Mouse (Mus musculus): ENCODE measurements around the gene Lrfn4.

Lrfn4 gene

DNA sequence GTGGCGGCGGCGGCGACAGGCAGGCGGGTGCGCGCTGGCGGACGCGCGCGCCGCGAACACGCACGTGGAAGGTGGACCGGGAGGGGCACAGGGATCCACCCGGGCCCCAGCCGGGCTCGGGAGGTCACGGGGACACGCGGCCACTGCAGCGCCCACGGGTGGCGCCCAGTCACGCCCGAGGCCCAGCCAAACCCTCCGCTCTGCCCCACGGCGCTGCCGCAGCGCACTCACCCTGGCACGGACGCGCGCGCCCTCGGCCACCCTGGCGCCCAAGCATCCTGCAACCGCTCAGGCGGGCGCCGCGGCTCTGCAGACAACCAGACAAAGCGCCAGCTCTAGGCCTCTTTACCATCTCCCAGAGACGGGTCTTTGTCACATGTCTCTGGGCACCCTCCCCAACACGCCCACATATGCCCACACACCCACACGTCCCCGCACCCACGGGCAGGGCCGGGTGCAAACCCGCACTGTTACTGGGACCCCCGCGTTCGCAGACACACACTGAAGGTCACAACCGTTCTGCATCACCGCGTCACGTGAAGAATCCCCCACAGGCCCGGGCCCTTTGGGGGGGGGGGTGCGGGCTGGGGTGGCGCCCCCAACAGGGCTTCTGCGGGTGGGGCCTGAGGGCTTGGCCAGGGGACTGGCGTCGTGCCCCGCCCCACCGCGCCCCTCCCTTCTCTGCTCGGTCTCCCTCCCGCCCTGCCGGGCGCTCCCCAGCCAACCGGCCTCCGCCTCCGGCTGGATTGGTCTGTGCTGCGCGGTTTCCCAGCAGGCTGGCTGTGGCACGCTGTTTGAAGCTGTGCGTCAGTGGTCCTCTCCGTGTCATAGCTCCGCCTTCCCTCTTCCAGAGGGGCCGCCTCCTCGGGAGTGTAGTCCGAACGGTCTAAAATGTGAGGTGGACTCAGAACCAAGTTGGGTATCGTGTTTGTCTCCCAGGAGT is at the start of gene Lrfn4:
Gene Lrfn4 (minus strand): TSS at position 517 of the 943 bp plus-strand sequence.
- DNase-seq (ENCODE audit: low read depth, low spot score) = peak; percentile 94

DNA sequence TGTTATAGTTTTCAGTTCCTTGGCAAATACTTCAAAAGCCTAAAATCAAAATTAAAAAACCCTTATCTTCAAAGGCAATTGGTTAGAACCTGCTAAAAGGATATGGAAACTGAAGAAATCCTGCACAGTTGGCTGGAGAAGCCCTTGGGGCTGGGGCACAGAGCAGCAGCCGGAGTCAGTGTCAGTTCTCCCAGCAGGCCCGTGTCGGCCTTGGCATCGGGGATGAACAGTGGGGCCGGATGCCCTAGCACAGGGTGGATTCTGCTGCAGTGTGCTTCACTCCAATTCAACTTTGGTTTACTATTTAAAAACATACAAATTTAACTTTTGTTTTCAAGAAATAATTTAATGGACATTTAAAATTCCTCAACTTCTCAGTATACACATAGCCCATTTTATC is 42.7 kb upstream of the Lrfn4 start:
- DNase-seq (ENCODE audit: low read depth, low spot score) = no peak

DNA sequence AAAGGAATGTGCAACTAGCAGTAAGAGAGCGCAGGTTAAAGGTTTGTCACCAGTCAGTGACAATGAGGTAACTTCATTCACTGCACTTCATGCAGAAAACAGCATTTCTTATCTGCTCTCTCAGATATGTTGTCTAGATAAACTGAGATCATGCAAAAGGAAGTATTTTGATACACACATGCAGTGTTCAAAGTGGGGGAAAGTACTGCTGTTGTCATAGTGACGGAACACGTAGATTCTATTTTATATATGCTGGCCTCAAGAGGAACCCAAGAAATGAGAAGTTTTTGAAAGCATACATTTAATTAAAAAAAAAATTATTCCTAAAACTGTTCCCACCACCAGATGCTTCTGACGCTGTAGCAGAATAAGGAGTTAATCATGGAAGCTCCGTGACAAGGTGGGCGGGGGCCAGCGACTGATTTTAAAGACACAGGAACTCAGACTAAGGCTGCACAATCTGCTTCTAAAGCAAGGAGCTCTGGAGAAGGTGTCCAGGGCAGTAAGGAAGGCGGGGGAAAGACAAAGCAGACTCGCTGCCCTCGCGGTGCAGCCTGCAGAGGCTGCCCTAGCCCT is 31.5 kb upstream of the Lrfn4 start:
- no peak for DNase-seq (ENCODE audit: low read depth, low spot score)

DNA sequence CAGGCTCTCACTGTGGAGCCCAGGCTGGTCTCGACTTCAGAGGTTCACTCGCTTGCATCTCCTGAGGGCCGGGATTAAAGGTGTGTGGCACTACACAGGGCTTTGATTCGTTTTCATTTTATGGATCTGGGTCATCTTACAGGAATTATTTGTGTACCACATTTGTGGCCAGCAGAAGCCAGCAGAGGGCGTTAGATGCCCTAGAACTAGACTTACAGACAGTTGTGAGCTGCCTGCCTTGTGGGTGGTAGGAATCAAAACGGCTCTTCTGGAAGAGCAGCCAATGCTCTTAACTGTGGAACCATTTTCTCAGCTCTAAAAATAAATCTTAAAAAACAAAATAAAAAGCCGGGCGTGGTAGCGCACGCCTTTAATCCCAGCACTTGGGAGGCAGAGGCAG is 28.8 kb upstream of the Lrfn4 start:
- peak; percentile 23 for DNase-seq (ENCODE audit: low read depth, low spot score)

DNA sequence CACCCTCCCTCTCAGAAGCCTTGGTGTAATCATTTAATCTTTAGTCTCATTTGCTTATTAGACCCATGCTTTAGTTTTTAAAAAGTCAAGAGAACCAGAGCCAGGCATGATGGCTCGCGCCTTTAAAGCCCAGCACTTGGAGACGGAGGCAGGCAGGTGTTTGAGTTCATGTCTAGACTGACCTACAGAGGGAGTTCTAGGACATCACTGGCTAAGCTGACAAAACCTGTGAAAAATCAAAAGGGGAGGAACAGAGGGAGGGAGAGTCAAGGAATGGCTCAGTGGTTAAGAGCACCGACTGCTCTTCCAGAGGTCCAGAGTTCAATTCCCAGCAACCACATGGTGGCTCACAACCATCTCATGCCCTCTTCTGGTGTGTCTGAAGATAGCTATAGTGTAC is 20.5 kb upstream of the Lrfn4 start:
- DNase-seq (ENCODE audit: low read depth, low spot score) = no peak

DNA sequence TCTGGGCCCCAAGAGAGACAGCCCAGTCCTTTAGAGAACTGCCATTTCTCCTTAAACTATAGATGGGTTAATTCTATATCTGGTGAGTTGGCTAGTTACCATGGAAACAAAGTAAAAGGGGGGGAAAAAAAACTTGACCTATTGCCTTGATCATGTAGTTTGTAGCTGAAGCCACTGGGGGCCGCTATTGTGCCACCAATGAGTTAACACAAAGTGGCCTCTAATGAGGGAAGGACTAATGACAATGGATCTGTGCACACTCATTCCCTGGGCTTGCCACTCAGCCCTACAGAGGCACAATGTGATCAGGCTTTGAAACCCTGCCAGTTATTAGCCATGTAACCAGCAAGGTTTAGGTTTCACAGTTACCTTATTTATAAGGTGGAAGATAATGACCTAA is 13.4 kb upstream of the Lrfn4 start:
- DNase-seq (ENCODE audit: low read depth, low spot score) = peak; percentile 76

DNA sequence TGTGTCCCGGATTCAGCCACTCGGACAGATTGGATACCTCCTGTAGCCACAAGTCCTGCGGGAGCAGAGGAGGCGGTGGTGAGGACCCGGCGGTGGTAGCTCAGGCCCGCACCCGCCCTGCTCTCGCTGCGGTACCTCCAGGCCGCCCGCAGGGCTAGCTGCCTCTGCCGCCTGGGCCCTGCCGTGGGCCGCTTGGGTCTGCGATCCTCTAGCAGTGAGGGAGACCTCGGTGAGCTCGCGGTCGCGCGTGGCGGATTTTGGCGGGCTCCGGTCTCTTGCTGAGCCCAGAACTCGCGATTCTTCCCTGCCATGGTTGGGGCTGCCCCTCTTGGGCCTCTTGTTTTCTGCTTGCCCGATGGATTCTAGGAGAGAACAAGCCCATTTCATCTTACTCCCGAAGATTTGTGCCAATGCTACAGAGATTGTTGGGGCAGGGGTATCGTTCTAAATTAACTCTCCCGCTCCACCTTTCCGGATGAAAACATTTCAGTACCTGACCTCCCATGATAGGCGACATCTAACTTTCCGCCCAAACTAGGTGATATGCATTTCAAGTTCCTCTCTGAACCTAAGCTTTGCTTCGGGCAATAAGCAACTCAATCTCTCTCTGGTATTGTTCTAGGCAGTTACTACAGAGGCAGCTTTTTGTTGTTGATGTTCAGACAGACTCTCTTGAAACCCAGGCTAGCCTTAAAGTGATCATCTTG is 10.5 kb upstream of the Lrfn4 start:
- DNase-seq (ENCODE audit: low read depth, low spot score) = no peak

DNA sequence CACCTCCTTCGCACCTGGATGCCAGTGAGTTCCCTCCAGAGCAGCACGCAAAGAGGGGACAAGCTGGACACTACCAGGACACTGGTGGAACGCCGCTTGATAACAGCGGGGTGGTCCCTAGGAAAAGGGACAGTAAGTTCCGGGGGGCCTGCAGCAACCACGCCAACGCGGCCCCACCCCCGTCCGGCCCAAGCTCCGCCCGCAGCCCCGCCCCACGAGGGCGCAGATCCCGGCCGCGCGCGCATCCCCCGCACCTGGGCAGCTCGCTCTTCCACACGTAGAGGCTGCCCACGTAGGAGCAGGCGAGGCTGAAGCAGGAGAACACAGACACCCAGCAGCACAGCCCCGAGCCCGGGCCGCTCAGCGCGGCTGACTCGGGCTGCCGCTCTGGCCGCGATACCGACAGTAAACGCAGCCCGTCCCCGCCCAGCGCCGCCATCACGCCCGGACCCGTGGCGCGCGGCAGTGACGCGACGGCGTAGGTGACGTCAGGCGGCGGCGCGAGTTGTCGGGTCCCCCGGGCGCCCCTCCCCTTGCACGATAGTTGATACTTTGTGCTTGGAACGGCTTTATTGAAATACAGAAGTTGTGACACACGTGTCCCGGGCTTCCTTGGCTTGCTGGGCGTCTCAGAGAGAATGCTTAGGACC is 9.8 kb upstream of the Lrfn4 start, which contains the start of gene Rce1:
Gene Rce1 (minus strand): TSS at position 463 of the 650 bp plus-strand sequence.
- peak; percentile 81 for DNase-seq (ENCODE audit: low read depth, low spot score)

DNA sequence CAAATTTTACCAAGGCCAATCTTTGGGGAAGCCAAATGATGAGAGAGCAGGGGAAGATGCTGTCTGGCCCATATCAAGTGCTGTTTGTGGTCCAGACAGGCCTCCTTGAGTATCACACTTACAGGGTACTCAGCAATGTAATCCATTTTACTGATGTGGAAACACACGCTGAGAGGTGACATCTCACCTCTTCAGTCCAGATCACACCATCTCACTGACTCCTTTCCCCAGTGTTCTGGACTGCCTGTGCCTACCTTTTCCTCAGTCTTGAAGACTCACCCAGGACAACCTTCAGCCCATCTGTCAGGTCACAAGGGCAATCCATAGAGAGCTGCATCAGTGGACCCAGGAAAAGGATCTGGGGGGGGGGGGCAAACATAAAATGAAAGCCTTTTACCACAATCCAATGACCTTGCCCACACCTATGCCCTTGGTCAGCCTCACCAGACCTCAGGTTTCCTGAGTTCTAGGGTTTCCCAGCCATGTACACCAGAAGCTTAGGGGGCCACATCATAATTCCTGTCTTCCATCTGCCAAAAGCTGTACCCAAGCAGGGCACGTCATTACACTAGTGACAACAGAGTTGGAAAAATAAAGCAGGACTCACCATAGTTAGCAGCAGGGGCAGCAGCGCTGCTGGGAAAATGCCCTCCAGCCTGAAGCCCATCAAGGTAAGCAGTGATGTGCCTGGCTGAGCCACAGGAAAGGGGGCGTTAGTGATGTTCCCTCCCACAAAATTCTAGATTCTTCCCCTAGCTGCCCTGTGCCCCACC is 9.1 kb upstream of the Lrfn4 start:
- no peak for DNase-seq (ENCODE audit: low read depth, low spot score)

DNA sequence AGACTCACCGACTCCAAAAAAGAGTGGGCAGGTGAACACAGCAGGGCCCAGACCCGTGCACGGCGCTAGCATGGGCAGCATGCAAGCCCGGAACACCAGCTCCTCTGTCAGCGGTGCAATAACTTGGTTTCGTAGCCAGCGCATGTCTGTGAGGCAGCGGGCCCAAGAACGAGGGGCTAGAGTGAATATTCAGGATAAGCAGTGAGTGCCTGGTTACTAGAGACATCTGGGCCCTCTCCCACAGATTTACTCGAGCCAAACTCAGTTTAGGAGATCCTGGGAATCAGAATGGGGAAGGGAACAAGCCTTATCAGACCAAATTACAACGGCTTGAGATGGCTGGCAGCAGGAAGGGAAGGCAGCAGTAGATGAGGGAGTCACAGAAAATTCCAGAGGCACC is 8.5 kb upstream of the Lrfn4 start:
- no peak for DNase-seq (ENCODE audit: low read depth, low spot score)

DNA sequence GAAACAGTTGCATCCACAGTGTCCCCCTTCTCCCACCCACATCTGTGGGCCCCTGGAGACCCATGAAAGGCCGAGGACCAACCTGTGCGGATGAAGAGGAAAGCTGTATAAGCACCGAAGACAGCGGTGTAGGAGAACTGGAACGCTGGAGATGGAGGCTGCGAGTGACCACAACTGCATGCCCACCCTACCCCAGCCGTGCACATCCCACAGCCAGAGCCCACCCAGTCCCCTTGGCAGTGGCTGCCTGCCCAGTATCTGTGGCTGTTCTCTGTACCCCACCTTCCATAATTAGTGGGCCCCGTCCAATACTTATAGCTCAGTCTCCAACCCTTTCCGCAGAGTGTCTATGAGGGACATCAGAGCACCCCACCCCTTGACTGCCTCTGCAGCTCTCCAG is 8.0 kb upstream of the Lrfn4 start:
- DNase-seq (ENCODE audit: low read depth, low spot score) = no peak

DNA sequence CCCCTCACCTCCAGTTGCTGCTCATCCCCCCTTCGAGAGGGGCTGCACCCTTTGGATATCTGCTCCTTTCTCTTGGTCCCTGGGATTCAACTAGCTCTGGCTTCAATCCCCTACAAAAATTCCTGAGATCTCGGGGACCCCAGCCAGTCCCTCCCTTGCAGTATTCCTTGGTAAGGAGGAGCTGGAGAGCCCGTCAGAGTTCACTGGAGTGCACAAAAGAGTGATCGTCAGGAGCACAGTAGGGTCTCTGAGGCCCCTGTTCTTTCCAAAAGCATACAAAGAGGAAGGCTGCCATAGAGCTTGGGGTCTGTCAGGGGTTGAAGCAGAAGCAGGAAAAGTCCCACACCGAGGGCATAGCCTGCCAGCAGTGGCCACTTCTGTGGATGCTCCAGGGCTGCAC is 7.3 kb upstream of the Lrfn4 start:
- DNase-seq (ENCODE audit: low read depth, low spot score) = no peak

DNA sequence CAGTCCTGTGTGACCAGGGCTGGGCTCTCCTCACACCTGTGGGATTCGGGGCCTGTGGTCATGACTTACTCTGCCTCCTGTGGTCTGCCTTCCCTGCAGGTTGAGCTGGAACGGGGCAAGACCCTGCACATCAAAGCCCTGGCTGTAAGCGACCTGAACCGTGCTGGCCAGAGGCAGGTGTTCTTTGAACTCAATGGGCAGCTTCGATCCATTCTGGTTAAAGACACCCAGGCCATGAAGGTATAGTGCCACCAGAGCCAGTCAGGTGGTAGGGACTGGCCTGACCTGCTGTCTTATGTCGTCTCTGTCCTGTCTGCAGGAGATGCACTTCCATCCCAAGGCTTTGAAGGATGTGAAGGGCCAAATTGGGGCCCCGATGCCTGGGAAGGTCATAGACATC is 5.3 kb upstream of the Lrfn4 start:
- DNase-seq (ENCODE audit: low read depth, low spot score) = no peak

DNA sequence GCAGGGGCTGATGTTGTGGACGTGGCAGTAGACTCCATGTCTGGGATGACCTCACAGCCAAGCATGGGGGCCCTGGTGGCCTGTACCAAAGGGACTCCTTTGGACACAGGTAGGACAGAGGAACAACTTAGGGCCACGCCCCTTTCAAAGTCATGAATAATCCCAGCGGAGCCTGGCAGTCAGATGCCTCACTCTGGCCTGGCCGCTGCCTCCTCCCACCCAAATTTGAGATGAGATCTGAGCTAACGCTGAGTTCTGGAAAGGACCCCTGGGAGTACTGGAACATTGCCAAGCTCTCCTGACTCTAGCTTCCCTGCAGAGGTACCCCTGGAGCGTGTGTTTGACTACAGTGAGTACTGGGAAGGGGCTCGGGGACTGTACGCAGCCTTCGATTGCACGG is 4.0 kb upstream of the Lrfn4 start:
- no peak for DNase-seq (ENCODE audit: low read depth, low spot score)

DNA sequence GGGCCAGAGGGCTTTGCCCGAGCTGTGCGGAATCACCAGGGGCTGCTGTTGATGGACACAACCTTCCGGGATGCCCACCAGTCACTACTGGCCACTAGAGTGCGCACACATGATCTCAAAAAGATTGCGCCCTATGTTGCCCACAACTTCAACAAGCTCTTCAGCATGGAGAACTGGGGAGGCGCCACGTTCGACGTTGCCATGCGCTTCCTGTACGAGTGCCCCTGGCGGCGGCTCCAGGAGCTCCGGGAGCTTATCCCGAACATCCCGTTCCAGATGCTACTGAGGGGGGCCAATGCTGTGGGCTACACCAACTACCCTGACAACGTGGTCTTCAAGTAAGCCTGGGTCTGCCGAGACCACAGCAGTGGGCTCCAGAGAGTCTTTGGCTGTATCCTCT is 2.7 kb upstream of the Lrfn4 start:
- peak; percentile 12 for DNase-seq (ENCODE audit: low read depth, low spot score)

DNA sequence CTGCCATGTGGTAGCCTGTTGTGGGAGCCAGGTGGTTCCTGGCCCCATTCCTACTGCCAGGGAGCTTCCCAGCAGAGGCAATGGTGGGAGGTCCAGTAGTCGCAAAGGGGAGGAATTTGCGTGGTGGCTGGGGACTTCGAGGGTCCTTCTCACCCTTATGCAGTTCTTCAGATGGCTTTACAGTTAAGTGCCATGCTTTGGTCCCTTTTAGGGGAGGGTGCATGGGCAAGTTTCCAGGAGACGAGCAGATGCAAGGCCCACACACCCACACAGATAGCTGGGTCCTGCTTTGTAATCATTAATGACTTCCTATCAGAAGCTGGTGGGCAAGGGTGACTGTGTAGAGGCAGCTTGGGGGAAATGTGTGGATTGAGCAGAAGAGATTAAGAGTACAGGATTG is 1.1 kb upstream of the Lrfn4 start:
- DNase-seq (ENCODE audit: low read depth, low spot score) = no peak

DNA sequence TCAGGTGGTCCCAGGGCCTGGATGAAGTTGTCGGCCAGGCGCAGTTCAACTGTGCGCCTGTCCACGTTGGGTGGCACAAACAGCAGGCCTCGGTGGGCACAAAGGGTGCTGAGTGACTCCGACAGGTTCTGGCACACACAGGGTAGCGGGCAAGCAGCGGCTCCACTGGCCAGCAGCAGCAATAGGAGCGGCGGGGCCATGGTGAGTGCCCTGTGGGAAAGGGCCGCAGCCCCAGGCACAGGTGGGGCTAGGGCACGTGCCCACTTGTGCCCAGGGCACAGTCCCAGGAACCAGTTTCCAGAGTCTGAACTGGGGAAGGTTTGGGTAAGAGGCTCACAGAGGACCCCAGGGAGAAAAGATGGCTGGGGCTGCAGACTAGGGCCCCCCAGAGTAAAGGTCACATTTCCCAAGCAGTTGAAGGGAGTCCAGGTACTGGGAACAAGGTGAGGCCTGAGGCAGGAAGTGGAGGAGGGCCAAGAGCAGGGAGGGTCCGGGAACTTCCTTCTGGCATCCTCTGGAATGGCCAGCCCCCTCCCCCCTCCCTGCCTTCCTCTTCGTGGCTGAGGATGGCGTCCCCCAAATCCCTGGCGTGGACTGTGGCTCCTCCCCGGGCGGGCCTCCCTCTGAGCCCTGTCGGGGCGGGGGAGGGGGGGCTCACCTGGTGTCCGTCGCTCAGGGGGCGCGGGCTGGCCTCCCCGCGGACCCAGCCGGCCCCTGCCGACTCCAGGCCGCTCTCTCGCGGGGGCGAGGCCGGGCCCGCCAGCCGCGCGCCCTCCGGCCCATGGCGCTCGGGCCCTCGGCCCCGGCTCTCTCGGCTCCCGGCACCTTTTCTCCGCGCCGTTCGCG is 939 bp downstream of the Lrfn4 start:
- DNase-seq (ENCODE audit: low read depth, low spot score) = peak; percentile 35

DNA sequence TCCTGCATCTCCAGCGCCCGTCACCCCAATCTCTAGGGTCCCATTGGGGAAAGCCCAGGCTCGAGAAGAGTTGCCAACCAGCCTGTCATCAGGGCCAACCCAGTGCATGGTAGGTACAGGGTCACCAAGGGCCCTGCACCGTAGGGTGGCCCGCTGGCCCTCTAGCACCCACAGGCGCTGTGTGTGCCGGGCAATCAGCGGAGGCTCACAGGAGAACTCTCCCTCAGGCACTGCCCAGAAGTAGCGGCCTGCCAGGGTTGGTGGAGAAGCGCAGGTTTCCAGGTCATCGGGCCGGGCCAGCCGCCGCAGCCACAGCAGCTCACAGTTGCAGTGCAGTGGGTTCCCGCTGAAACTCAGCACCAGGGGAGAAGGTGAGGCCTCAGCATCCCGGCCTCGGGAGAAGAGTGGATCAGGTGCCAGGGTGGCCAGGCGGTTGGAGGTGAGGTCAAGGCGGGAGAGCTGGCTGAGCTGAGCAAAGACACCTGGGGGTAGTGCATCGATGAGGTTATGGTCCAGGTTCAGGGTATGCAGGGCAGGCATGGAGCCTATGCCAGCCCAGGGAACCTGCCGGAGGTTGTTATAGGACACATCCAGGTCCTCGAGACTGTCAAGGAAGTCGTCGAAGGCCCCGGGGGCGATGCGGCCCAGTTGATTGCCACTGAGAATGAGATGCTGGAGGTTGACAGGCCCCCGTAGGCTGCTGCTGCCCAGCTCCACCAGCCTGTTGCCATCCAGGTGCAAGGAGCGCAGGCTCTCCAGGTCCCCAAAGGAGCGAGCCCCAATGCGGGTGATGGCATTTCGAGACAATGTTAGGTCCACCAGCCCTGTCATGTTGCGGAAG is 1.8 kb downstream of the Lrfn4 start:
- DNase-seq (ENCODE audit: low read depth, low spot score) = no peak

DNA sequence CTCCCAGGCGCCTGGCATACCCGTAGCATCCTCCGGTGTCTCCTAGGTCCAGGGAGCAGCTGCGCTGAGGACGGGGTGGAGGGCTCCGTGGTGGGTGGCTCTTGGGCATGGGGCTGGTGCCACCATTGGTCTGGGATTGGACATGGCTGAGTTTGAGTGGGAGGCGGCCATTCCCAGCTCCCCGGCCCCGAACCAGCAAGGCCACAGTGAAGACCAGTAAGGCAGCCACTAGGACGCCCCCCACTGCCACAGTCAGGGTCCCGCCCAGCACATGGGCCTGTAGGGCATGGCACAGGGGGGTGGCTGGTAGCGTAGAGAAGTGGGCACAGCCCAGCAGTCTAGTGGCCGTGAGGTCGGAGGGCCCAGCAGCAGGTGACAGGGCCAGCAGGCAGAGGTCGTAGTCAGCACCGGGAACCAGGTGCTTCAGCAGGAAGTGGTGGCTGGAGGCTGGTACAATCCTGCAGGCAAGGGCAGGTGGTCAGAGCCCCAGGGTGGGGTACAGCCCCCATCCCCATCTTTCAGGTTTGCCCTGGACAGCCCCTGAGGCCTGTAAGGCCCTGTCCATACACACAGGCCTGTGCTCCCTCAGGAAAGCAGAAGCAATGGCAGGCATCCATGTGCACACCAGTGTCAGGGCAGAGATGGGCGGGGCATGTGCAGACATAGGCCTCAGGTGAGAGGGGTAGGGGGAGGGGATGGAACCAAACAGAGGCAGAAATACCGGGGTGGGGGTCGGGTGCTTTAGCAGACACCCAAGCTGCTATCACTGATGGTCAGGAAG is 3.1 kb downstream of the Lrfn4 start:
- DNase-seq (ENCODE audit: low read depth, low spot score) = no peak
